Mouse (Mus musculus) stomach, postnatal 0 days (tissue): ENCODE data around the gene Sesn1. TPM values are rescaled to one million over a fixed set of nuclear protein-coding genes. Genes with fewer than 3 reads are reported as not detected.
"Not testable (repeated sequence)": the region's sequence is repeated elsewhere in the genome, so short reads cannot be mapped to it uniquely, and the experiment has no call there.

Source experiments
- ATAC-seq: fragments of 200-750 bp; cut with Nextera tagmentation; 2 replicates; pipeline ENCODE4 v1.8.0; 2017; ENCODE audit not compliant: low FRiP score, low TSS enrichment
- DNase-seq: peaks from one replicate; pipeline ENCODE4 v3.0.0-alpha.2; 2016; ENCODE audit warnings: low spot score
- H3K27ac ChIP-seq: fragments of 300-500 bp; sonication (generic); replicated peaks from 2 replicates; pipeline ENCODE4 v1.5.1; 2014; ENCODE audit warnings: mild to moderate bottlenecking, control low read depth
- H3K27me3 ChIP-seq: fragments of 300-500 bp; sonication (generic); 2 replicates; pipeline ENCODE4 v1.6.1; 2014; ENCODE audit warnings: low read length; ENCODE audit not compliant: control insufficient read depth, insufficient read depth
- H3K36me3 ChIP-seq: fragments of 300-500 bp; sonication (generic); 2 replicates; pipeline ENCODE4 v1.6.1; 2014; ENCODE audit warnings: low read length, mixed read lengths; ENCODE audit not compliant: control insufficient read depth, insufficient read depth
- H3K4me1 ChIP-seq: fragments of 300-500 bp; sonication (generic); replicated peaks from 2 replicates; pipeline ENCODE4 v1.6.1; 2014; ENCODE audit warnings: antibody characterized with exemption; ENCODE audit not compliant: control insufficient read depth, insufficient read depth
- H3K4me2 ChIP-seq: fragments of 300-500 bp; sonication (generic); replicated peaks from 2 replicates; pipeline ENCODE4 v1.6.1; 2014; ENCODE audit warnings: low read depth, mild to moderate bottlenecking, control low read depth, moderate library complexity
- H3K4me3 ChIP-seq: fragments of 300-500 bp; sonication (generic); 2 replicates; pipeline ENCODE4 v1.5.1; 2014; ENCODE audit warnings: low read depth, low read length, control low read depth
- H3K9ac ChIP-seq: fragments of 300-500 bp; sonication (generic); 2 replicates; pipeline ENCODE4 v1.6.1; 2014; ENCODE audit warnings: mild to moderate bottlenecking, low read length, control low read depth, mixed read lengths
- H3K9me3 ChIP-seq: fragments of 300-500 bp; sonication (generic); 2 replicates; pipeline ENCODE4 v1.6.1; 2016; ENCODE audit warnings: low read length; ENCODE audit not compliant: control insufficient read depth
- CTCF ChIP-seq: IDR thresholded peaks from 2 replicates; pipeline ENCODE4 v1.5.1; 2016; ENCODE audit warnings: antibody characterized with exemption, low read depth, mild to moderate bottlenecking, moderate library complexity
- EP300 ChIP-seq: optimal IDR thresholded peaks from 2 replicates; pipeline ENCODE3; 2016; ENCODE audit warnings: antibody characterized with exemption
- WGBS: fragments of 180-500 bp; shearing (Covaris S2); extraction: QIAGEN DNeasy Blood & Tissue Kit; methylation state at CpG from one replicate; pipeline ENCODE4 v1.1.7; 2014; 5-methylcytosine and 5-hydroxymethylcytosine counted together
- polyA plus RNA-seq: library from polyadenylated mRNA; unstranded; fragments of >200 nt; fragmentation: Nextera tagmentation; extraction: Ambion mirVana; gene quantifications from 2 replicates; pipeline ENCODE4 v1.2.1, GENCODE M21; 2015

Gene Sesn1
- polyA plus RNA-seq, 1 experiment from 2014 or later: 20.1 TPM

GRCm38 (mm10) chr10:41933536-41933935, 123.8 kb downstream of the Sesn1 start:
- Histone ChIP-seq H3K9me3 (no peaks in the 10 kb centered on the region), H3K27me3 (no peaks in the 10 kb centered on the region), H3K4me1 (peaks cover 6% of the 10 kb centered on the region), H3K4me2 (no peak overlapping the region), H3K36me3 (no peaks in the 10 kb centered on the region), H3K9ac (no peak overlapping the region), H3K4me3 (no peak overlapping the region), H3K27ac (no peak overlapping the region)
- WGBS: 59% methylated on average over 6 of the region's 6 CpGs
- DNase-seq (peak; percentile 55), ATAC-seq (no peak)
- TF ChIP-seq CTCF: peak; percentile 73
- TF ChIP-seq EP300: no peak

- ATAC-seq: peak; percentile 49
- WGBS: 4% methylated on average over 21 of the region's 21 CpGs
- Histone ChIP-seq H3K36me3 (no peaks in the 10 kb centered on the region), H3K9me3 (no peaks in the 10 kb centered on the region), H3K4me1 (peaks cover 6% of the 10 kb centered on the region), H3K4me2 (peak overlapping the region; percentile 38), H3K9ac (0 out of 2 replicates have a peak overlapping the region, but pooled peaks have one; percentile 8), H3K27me3 (no peaks in the 10 kb centered on the region), H3K4me3 (peak overlapping the region; percentile 10; the same call in 1 of the 2 replicates), H3K27ac (peak overlapping the region; percentile 74)
- TF ChIP-seq CTCF (no peak), EP300 (no peak)
- DNase-seq: peak; percentile 59
Observed at GRCm38 (mm10) chr10:41934633-41935475, 125.1 kb downstream of the Sesn1 start.

- Histone ChIP-seq H3K27me3 (no peaks in the 10 kb centered on the region), H3K9me3 (no peaks in the 10 kb centered on the region), H3K4me1 (peaks cover 6% of the 10 kb centered on the region), H3K4me2 (peak overlapping the region; percentile 38; the same call in 1 of the 2 replicates), H3K9ac (0 out of 2 replicates have a peak overlapping the region, but pooled peaks have one; percentile 8), H3K4me3 (no peak overlapping the region), H3K36me3 (no peaks in the 10 kb centered on the region), H3K27ac (peak overlapping the region; percentile 74; the same call in 1 of the 2 replicates)
- TF ChIP-seq EP300 (no peak), CTCF (no peak)
- ATAC-seq (no peak), DNase-seq (no peak)
Observed at GRCm38 (mm10) chr10:41935476-41935829, 125.7 kb downstream of the Sesn1 start.

- 35% methylated on average over 4 of the region's 4 CpGs for WGBS
- ATAC-seq: no peak
- H3K27ac ChIP-seq: no peak overlapping the region
Observed at GRCm38 (mm10) chr10:41936100-41936499, 126.4 kb downstream of the Sesn1 start.

GRCm38 (mm10) chr10:41937176-41937575, 127.4 kb downstream of the Sesn1 start:
- no peak for DNase-seq
- no peak for TF ChIP-seq CTCF
- no peak for TF ChIP-seq EP300
- no peaks in the 10 kb centered on the region for H3K27me3 ChIP-seq
- 39% methylated on average over 4 of the region's 4 CpGs for WGBS
- H3K9me3 ChIP-seq: no peaks in the 10 kb centered on the region
- no peak for ATAC-seq
- no peak overlapping the region for H3K4me3 ChIP-seq
- H3K36me3 ChIP-seq: no peaks in the 10 kb centered on the region
- no peak overlapping the region for H3K9ac ChIP-seq
- no peak overlapping the region for H3K4me2 ChIP-seq
- H3K4me1 ChIP-seq: peaks cover 6% of the 10 kb centered on the region
- H3K27ac ChIP-seq: no peak overlapping the region

More at GRCm38 (mm10) chr10:41936100-41936499, 126.4 kb downstream of the Sesn1 start:
- Histone ChIP-seq H3K27me3 (no peaks in the 10 kb centered on the region), H3K4me2 (no peak overlapping the region), H3K36me3 (no peaks in the 10 kb centered on the region), H3K9ac (no peak overlapping the region), H3K4me1 (peaks cover 6% of the 10 kb centered on the region), H3K4me3 (no peak overlapping the region), H3K9me3 (no peaks in the 10 kb centered on the region)
- DNase-seq: no peak
- no peak for TF ChIP-seq CTCF
- TF ChIP-seq EP300: no peak

- peaks cover 6% of the 10 kb centered on the region for H3K4me1 ChIP-seq
- no peak overlapping the region for H3K9ac ChIP-seq
- ATAC-seq (no peak), DNase-seq (no peak)
- 67% methylated on average over 4 of the region's 4 CpGs for WGBS
- no peaks in the 10 kb centered on the region for H3K36me3 ChIP-seq
- no peak overlapping the region for H3K4me3 ChIP-seq
- no peak overlapping the region for H3K4me2 ChIP-seq
- no peak overlapping the region for H3K27ac ChIP-seq
- H3K9me3 ChIP-seq: no peaks in the 10 kb centered on the region
- TF ChIP-seq CTCF: no peak
- no peak for TF ChIP-seq EP300
- H3K27me3 ChIP-seq: no peaks in the 10 kb centered on the region
Observed at GRCm38 (mm10) chr10:41939090-41939489, 129.4 kb downstream of the Sesn1 start.

- H3K27ac ChIP-seq, ATAC-seq, H3K27me3 ChIP-seq, H3K36me3 ChIP-seq, H3K4me3 ChIP-seq, H3K4me1 ChIP-seq, DNase-seq, H3K4me2 ChIP-seq, H3K9ac ChIP-seq, H3K9me3 ChIP-seq: not testable (repeated sequence)
- 86% methylated on average over 5 of the region's 10 CpGs for WGBS
Observed at GRCm38 (mm10) chr10:41952354-41952753, 142.6 kb downstream of the Sesn1 start.
